Mouse (Mus musculus) cerebellum, adult 2 months (tissue): ENCODE data around the gene Eps8l2. TPM values are rescaled to one million over a fixed set of nuclear protein-coding genes. Genes with fewer than 3 reads are reported as not detected.

Source experiments
- DNase-seq, 2 experiments: peaks; one replicate each; pipeline ENCODE4 v3.0.0; 2021
- H3K27ac ChIP-seq: fragments of 200-500 bp; 2 replicates; pipeline ENCODE4 v1.5.1; 2012; ENCODE audit warnings: low read length, control low read depth, inconsistent platforms; ENCODE audit not compliant: insufficient read depth
- H3K27me3 ChIP-seq: fragments of 200-500 bp; 2 replicates; pipeline ENCODE4 v1.6.1; 2012; ENCODE audit warnings: inconsistent platforms, mild to moderate bottlenecking, low read length, moderate library complexity; ENCODE audit not compliant: control insufficient read depth, insufficient read depth
- H3K4me1 ChIP-seq: fragments of 200-500 bp; 2 replicates; pipeline ENCODE4 v1.6.1; 2011; ENCODE audit warnings: low read length; ENCODE audit not compliant: control insufficient read depth, insufficient read depth
- H3K4me3 ChIP-seq: fragments of 200-500 bp; replicated peaks from 2 replicates; pipeline ENCODE3; 2011; ENCODE audit warnings: mild to moderate bottlenecking, low read depth, low read length, control low read depth; ENCODE audit not compliant: insufficient read depth
- CTCF ChIP-seq: fragments of 200-500 bp; IDR thresholded peaks from 2 replicates; pipeline ENCODE4 v1.5.1; 2011; ENCODE audit warnings: low read depth, mild to moderate bottlenecking, control low read depth, low read length, moderate library complexity, borderline replicate concordance; ENCODE audit not compliant: insufficient read depth
- POLR2A ChIP-seq: fragments of 200-500 bp; IDR thresholded peaks from 2 replicates; pipeline ENCODE4 v1.6.1; 2011; ENCODE audit warnings: low read length, control low read depth, borderline replicate concordance; ENCODE audit not compliant: insufficient read depth
- WGBS: fragments of 180-500 bp; shearing (Covaris S2); methylation state at CpG from one replicate; pipeline ENCODE4 v1.1.7; 2018; 5-methylcytosine and 5-hydroxymethylcytosine counted together
- polyA plus RNA-seq: library from polyadenylated mRNA; depleted of rRNA; stranded (reverse); fragments of >200 nt; gene quantifications from 2 replicates; pipeline ENCODE4 v1.2.3, GENCODE M21; 2012

Eps8l2 gene
- polyA plus RNA-seq, 1 experiment, result 77.3 TPM

GRCm38 (mm10) chr7:141335044-141335579 is 3.6 kb upstream of the Eps8l2 start:
- TF ChIP-seq POLR2A (no peak), CTCF (no peak)
- H3K27ac ChIP-seq, result peak overlapping the region; percentile 68
- H3K4me3 ChIP-seq, result no peak overlapping the region
- WGBS, result 17% methylated on average over 2 of the region's 2 CpGs
- peak; percentile 50 to 55 for DNase-seq
- peaks cover 19% of the 10 kb centered on the region for H3K4me1 ChIP-seq
- no peaks in the 10 kb centered on the region for H3K27me3 ChIP-seq

DNA sequence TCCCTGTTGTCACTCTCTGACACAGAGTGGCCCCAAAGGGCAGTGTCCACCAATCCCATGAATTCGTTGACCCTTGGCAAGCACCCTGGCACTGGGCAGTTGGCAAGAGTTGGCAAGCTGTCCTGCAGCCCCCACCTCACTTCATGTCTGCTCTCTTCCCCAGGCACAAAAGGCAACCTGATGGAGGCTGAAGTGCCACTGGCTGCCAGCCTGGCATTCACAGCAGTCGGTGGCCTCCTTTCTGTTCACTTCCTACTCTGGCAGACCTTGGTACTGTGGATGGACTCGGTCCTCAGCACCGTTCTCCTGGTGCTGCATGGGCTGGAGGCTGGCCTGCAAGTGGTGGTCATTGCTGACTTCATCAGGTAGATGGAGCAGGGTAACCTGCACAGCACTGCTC is 3.0 kb upstream of the Eps8l2 start:
- no peaks in the 10 kb centered on the region for H3K27me3 ChIP-seq
- 6% methylated on average over 4 of the region's 4 CpGs for WGBS
- peak overlapping the region; percentile 77 for H3K27ac ChIP-seq
- peaks cover 19% of the 10 kb centered on the region for H3K4me1 ChIP-seq
- no peak overlapping the region for H3K4me3 ChIP-seq
- peak; percentile 68 to 83 for DNase-seq
- no peak for TF ChIP-seq POLR2A
- 0 out of 2 replicates have a peak, but pooled peaks have one; percentile 7 for TF ChIP-seq CTCF

GRCm38 (mm10) chr7:141336296-141336695 is 2.4 kb upstream of the Eps8l2 start:
- Histone ChIP-seq H3K27ac (0 out of 2 replicates have a peak overlapping the region, but pooled peaks have one; percentile 4), H3K4me1 (peaks cover 19% of the 10 kb centered on the region), H3K4me3 (no peak overlapping the region), H3K27me3 (no peaks in the 10 kb centered on the region)
- TF ChIP-seq POLR2A (no peak), CTCF (no peak)
- 54% methylated on average over 3 of the region's 3 CpGs for WGBS
- DNase-seq, result no peak

DNA sequence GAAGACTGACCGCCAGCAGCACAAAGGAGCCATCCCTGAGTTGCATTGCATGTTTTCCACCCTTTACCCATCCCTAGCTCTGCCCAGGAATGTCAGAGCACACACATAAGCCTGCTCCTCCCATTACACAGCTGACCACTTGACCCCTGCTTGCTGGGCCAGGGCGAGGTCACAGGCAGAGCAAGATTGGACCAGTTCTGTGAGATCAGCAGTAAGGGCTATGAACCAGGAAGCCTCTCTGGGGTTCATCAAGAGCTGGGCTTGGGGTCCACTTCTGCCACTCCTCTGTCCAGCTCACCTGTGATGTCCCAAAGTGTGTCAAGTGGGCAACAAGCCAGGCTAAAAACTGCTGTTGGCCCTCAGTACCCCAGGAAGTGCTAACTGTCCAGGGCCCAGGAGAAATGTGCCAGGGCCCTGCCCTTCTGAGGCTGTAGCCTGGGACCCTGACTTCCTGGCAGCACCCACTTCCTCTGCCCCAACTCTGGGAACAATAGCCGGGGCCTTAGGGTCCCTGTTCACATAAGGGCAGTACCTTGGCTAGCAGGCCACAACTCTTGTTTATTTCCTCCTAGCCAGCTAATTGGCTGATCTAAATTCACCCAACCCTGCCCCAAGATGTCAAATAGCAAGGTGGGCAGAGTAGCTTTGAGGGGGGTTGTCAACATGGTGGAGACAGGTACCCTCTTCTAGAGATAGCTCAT is 814 bp upstream of the Eps8l2 start:
- DNase-seq, result no peak
- H3K27me3 ChIP-seq, result no peaks in the 10 kb centered on the region
- no peak overlapping the region for H3K4me3 ChIP-seq
- WGBS, result 92% methylated on average over 3 of the region's 3 CpGs
- H3K4me1 ChIP-seq, result peaks cover 19% of the 10 kb centered on the region
- TF ChIP-seq POLR2A (no peak), CTCF (no peak)
- no peak overlapping the region for H3K27ac ChIP-seq

- H3K27ac ChIP-seq, result no peak overlapping the region
- WGBS, result 62% methylated on average over 20 of the region's 20 CpGs
- H3K4me3 ChIP-seq, result no peak overlapping the region
- H3K4me1 ChIP-seq, result peaks cover 19% of the 10 kb centered on the region
- H3K27me3 ChIP-seq, result no peaks in the 10 kb centered on the region
- DNase-seq, result no peak
- TF ChIP-seq POLR2A, result no peak
- no peak for TF ChIP-seq CTCF
Observed at GRCm38 (mm10) chr7:141339215-141339920, 688 bp downstream of the Eps8l2 start.

DNA sequence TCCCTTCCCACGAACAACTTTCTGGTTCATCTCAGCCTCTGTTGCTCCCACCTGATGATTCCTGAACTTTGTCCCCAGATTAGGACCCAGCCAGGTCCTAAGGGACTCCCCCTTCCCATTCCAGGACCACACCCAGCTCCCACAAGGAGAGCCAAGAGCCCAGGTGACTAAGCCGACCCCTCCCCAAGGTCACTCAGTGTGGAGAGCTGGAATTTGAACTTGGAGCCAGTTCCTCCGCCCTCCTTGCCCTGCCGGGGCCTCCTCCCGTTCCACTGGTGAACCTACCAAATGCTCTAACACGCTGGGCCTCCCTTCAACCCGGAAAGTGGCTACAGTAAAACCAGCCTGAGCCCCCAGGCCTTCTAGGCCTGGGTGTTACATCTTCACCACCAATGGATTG is 1.3 kb downstream of the Eps8l2 start:
- whole genome bisulfite sequencing, result 88% methylated on average over 7 of the region's 7 CpGs
- TF ChIP-seq CTCF (no peak), POLR2A (no peak)
- no peak overlapping the region for H3K27ac ChIP-seq

GRCm38 (mm10) chr7:141340476-141340875 is 1.8 kb downstream of the Eps8l2 start:
- Histone ChIP-seq H3K27me3 (no peaks in the 10 kb centered on the region), H3K27ac (no peak overlapping the region), H3K4me3 (no peak overlapping the region), H3K4me1 (peaks cover 9% of the 10 kb centered on the region)
- 91% methylated on average over 6 of the region's 6 CpGs for WGBS
- TF ChIP-seq POLR2A, result no peak
- TF ChIP-seq CTCF, result no peak
- DNase-seq, result no peak

More for the DNA sequence above, 1.3 kb downstream of the Eps8l2 start:
- Histone ChIP-seq H3K4me1 (peaks cover 12% of the 10 kb centered on the region), H3K27me3 (no peaks in the 10 kb centered on the region), H3K4me3 (no peak overlapping the region)
- no peak for DNase-seq
